Mouse (Mus musculus) megakaryocyte, embryonic 14.5 days (primary cell): ENCODE data around the gene Col7a1.

Source experiments
- FLI1 ChIP-seq: IDR thresholded peaks from 2 replicates; pipeline ENCODE4 v1.6.1; 2012; ENCODE audit warnings: low read length, inconsistent platforms, mixed read lengths
- GATA1 ChIP-seq: IDR thresholded peaks from 3 replicates; pipeline ENCODE4 v1.6.1; 2012; ENCODE audit warnings: mixed read lengths, low read length, inconsistent platforms, borderline replicate concordance

- TF ChIP-seq FLI1 (no peak), GATA1 (no peak)
These were observed 75.0 kb downstream of the Col7a1 start for GRCm38 (mm10) chr9:109028421-109028820.
